Mouse (Mus musculus) thymus, postnatal 14 days (tissue): ENCODE measurements around the gene Gemin5.
A peak's percentile ranks its signal among the peaks of the same experiment; 100 is the strongest.

Source experiments
- DNase-seq: peaks from one replicate; pipeline ENCODE4 v3.0.0; 2021

Gene Gemin5

GRCm38 (mm10) chr11:58107009-58107408, 61.3 kb downstream of the Gemin5 start:
- no peak for DNase-seq

- peak; percentile 66 for DNase-seq
Observed at GRCm38 (mm10) chr11:58104351-58104791, 64.0 kb downstream of the Gemin5 start.

GRCm38 (mm10) chr11:58103697-58104306, 64.5 kb downstream of the Gemin5 start, which contains the start of gene Cnot8:
Gene Cnot8, plus strand, starts transcription at chr11:58104153.
- peak; percentile 99 for DNase-seq

DNA sequence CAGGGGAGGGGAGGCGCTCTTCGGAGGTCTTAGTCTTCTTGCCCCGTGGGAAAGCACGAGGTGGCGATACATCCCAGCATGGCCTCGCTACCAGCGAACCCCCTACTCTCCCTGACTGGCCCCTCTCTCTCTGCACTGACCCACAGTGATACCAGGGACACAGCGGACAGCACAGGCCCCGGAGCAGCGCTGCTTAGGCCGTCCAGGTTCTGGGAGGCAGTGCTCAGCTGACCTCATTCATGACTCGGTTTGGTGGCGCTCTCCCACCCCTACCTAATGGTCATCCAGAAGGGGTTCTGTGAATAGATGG, 65.0 kb downstream of the Gemin5 start:
- DNase-seq, result peak; percentile 78

GRCm38 (mm10) chr11:58102581-58103343, 65.6 kb downstream of the Gemin5 start:
- DNase-seq, result peak; percentile 86

GRCm38 (mm10) chr11:58102146-58102545, 66.2 kb downstream of the Gemin5 start:
- DNase-seq, result peak; percentile 49

DNA sequence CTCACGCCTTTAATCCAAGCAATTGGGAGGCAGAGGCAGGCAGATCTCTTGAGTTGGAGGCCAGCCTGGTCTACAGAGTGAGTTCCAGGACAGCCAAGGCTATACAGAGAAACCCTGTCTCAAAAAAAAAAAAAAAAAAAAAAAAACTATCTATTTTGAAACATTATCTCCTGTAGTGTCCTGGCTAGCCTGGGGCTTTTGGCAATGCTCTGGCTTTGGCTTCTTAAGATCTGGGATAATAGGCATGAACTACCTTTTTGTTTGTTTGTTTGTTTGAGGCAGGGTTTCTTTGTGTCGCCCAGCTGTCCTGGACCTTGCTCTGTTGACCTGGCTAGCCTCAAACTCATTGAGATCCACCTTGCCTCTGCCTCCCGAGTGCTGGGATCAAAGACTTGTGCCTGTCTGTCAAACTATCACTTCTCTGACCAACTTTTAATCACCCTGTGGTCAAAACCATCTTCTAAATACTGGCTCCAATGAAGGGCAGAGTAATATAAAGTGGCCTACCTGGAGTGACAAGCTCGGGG, 67.1 kb downstream of the Gemin5 start:
- DNase-seq, result no peak

DNA sequence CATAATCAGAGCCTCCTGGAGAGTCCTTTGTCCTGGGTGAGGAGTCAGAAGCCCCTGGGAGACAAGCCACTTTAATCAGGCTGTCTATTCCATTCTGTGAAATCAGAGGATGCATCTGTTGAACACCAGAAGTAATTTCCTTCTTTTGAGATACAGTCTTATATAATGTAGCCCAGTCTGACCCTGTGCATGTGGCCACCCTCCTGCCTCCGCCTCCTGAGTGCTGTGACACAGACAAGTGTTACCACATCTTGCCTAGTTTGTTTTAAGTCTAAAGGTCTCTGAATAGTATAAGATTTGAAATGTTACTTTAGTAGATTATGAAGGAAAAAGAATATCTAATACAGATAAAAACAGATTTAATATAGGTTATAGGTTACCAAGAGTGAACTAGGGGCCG, 68.3 kb downstream of the Gemin5 start:
- no peak for DNase-seq

DNA sequence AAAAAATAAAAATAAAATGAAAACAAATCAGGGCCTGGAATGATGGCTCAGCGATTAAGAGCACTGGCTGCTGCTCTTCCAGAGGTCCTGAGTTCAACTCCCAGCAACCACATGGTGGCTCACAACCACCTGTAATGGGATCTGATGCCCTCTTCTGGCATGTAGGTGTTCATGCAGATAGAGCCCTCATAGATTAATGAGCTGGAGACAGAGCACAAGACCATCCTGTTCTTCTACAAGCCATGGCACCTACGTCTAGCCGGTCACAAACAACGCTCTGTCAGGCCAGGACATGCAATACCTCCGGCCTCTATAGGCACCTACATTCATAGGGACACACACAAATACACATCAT, 70.0 kb downstream of the Gemin5 start:
- peak; percentile 48 for DNase-seq

- peak; percentile 57 for DNase-seq
Observed at GRCm38 (mm10) chr11:58097621-58098365, 70.5 kb downstream of the Gemin5 start.

DNA sequence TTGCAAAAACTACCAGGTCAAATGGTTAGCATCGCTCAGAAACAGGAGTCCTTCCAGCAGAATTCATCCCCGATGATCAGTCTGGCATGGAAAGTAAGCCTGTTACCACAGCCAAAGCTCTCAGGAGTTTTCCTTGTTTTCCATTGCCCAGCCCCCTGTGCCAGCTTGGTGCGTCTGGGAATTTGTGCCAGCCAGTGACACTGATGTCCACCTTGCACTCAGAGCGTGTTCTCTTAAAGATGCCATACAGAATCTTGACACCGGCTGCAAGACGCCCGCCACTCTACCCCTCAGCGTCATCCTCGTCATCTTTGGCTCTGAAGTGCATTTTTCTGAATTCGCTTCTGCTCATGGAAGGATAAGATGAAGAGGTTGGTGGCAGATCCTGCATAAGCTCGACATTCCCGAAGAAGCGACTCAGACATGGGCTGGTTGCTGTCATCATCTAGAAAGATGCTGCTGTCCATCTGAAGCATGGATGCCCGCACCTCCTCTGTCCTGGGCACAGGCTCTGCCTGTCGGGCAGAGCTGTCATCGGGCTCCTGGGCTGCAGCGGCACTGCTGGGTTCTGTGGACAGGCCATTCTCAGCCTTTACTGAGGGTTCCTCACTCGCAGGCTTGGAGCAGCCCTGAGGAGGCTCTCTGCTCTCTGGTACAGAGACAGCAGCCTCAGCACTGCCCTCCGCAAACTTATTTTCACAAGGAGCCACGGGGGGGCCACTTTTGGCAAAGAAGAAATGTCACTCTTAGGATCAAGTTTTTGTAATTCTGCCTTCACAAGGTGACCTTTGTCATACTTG, 71.3 kb downstream of the Gemin5 start:
- DNase-seq, result peak; percentile 35

DNA sequence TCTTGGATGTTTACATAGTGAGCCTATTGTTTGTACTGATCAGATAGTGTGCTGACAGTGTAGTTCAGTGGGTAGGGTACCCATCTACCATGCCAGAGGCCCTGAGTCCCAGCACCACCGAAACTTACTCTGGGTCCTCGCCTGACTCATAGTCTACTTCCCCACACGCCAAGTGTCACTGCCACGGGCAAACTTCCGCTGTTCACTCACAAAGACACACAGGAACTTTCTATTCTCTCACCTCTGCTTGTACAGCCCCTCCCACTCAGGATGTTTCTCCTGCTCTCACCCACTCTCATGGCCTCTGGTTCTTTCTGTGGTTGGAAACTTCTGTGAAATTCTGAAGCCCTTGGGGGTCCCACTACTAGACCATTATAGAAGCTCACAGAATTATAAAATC, 72.2 kb downstream of the Gemin5 start:
- peak; percentile 77 for DNase-seq

- DNase-seq, result no peak
Observed at GRCm38 (mm10) chr11:58095561-58095960, 72.8 kb downstream of the Gemin5 start.

DNA sequence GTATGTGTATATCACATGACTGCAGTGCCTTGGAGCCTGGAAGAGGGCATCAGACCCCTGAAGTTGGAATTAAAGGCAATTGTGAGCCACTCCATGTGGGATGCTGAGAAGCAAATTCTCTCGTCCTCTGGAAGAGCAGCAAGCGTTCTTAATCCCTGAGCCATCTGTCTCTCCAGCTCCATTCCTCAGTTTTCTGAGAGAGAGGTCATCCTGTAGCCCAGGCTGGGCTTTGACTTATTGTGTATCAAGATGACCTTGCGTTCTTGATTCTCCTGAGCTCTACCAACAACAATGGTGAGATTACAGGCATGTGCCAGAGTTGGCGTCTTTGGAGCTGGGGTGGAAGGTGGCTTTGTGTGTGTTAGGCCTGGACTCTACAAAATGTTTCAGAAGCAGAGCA, 73.6 kb downstream of the Gemin5 start:
- DNase-seq, result no peak

DNA sequence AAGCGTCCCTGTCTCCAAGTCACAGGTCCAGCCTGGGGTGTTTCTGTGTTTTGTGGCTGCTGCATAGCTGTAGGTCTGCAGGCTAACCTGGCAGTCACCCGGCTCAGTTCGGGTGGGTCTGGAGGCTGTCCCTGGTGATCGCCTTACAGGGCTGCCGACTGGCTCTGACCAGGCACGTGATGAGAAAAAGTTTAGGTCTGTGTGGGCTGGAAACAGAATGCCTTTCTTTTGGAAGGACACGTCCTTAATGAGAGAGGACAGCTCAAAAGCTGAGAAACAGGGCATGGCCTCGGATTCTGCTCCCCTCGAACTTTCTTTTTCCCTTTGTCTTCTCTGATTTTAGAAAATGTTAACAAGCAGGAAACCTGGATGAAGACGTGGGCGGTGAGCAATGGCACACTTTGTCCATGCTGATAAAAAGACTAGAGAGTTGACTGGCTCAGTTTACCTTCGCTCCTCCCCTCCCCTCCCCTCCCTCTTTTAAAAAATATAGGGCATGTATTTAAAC, 75.3 kb downstream of the Gemin5 start, which contains the start of gene Gm12248:
Gene Gm12248, minus strand, starts transcription at position 114 of the 508 bp plus-strand sequence.
- DNase-seq, result no peak

- DNase-seq, result no peak
Observed at GRCm38 (mm10) chr11:58092541-58092940, 75.8 kb downstream of the Gemin5 start.

DNA sequence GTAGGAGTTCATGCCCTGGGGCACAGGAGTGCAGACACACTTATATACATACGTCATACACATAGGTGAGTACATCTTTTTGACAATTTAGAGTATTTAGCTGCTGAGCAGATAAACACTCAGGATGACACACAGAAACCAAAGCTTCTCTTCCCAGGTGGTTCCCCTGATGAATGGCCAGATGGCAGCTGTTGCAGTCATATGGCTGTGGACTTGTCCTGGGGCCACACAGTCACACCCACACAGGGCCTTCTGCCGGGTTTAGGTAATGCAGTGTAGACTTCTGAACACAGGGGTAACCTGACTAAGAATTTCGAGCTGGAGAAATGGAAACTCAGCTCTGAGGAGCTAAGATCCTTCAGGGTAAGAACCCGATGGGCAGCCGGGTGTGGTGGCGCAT, 86.6 kb downstream of the Gemin5 start:
- no peak for DNase-seq

- DNase-seq, result no peak
Observed at GRCm38 (mm10) chr11:58077270-58077669, 91.1 kb downstream of the Gemin5 start.

GRCm38 (mm10) chr11:58072978-58073377, 95.4 kb downstream of the Gemin5 start:
- no peak for DNase-seq
